ENCODE assay signal across 8 mouse cellular contexts in the genomic region with DNA sequence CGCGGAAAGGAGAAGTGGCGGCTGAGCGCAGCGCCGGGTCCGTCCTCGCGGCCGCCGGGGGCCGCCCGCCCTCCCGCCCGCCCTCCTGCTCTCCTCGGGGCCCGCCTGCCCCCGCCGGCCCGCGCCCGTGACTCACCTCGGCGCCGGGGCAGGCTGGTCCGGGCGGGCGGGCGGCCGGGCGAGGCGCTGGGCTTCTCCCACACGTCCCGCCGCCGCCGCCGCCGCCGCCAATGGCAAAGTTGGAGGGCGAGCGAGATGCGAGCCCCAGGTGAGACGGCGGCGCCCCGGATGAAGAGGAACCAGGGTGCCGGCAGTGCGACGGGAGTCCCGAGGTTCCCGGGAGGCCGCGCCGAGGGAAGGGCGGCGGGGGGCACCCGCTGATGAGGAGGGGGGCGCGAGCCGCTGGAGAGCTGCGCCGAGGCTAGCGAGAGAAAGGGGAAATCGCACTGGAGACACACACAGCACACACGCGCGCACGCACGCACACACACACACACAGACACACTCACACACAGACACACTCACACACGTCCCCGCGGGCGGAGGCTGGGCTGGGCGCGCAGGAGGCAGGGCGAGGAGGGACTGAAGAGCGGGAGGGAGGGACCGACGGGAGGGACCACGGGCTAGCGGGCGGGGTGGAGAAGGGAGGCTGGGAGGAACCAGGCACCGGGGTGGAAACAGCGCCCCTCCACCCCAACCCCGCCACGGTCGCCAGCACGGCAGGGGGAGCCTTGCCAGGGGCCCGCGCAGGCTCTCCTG. TPM values are rescaled to one million over a fixed set of nuclear protein-coding genes. Genes with fewer than 3 reads are reported as not detected.
DNase-seq lines count a peak whose midpoint lies in the region; ATAC-seq and TF ChIP-seq lines count a peak whose summit lies in the region.

No protein-coding gene starts in this region.

- H3K27ac ChIP-seq in forebrain, embryonic 15.5 days (replicated peaks): no peak overlapping the region
- peak overlapping the region; percentile 46; the same call in 1 of the 2 replicates for H3K27ac ChIP-seq in midbrain, embryonic 10.5 days (replicated peaks)
- H3K27ac ChIP-seq in spleen, adult 2 months (ENCODE audit: insufficient read depth, low read length): peak overlapping the region; percentile 94

- peak; percentile 22 for TF ChIP-seq POLR2A in spleen, adult 2 months (IDR thresholded peaks at IDR 0.05; ENCODE audit: low read depth, low read length)

- peaks cover 3% of the 10 kb centered on the region; the same call in 1 of the 2 replicates for H3K4me1 ChIP-seq in forebrain, embryonic 15.5 days
- H3K4me1 ChIP-seq in midbrain, embryonic 10.5 days: peaks cover 18% of the 10 kb centered on the region
- H3K4me1 ChIP-seq in spleen, adult 2 months (ENCODE audit: control insufficient read depth, insufficient read depth, insufficient read length): peaks cover 9% of the 10 kb centered on the region; the same call in 1 of the 2 replicates

- peak overlapping the region; percentile 43 for H3K4me3 ChIP-seq in forebrain, embryonic 15.5 days
- peak overlapping the region; percentile 50 for H3K4me3 ChIP-seq in midbrain, embryonic 10.5 days
- H3K4me3 ChIP-seq in spleen, adult 2 months (ENCODE audit: extremely low read depth, insufficient read depth, insufficient read length): peak overlapping the region; percentile 90

- WGBS in forebrain, embryonic 15.5 days: 40% methylated on average over 31 of the region's 91 CpGs
- 29% methylated on average over 83 of the region's 91 CpGs for WGBS in midbrain, embryonic 10.5 days
- WGBS in spleen, adult 2 months: 39% methylated on average over 70 of the region's 91 CpGs

- H3K36me3 ChIP-seq in forebrain, embryonic 15.5 days: no peaks in the 10 kb centered on the region
- H3K36me3 ChIP-seq in midbrain, embryonic 10.5 days: no peaks in the 10 kb centered on the region
- no peaks in the 10 kb centered on the region; the same call in 1 of the 2 replicates for H3K36me3 ChIP-seq in spleen, adult 2 months (ENCODE audit: control insufficient read depth, insufficient read depth, low read length)

- no peaks in the 10 kb centered on the region for H3K9me3 ChIP-seq in forebrain, embryonic 15.5 days
- H3K9me3 ChIP-seq in midbrain, embryonic 10.5 days (replicated peaks): peaks cover 9% of the 10 kb centered on the region; the same call in 1 of the 2 replicates

- DNase-seq in ES-CJ7 (ENCODE audit: low read depth, low spot score): peak; percentile 63
- peak; percentile 79 for DNase-seq in adrenal gland, postnatal 25 days
- DNase-seq in left cerebral cortex, postnatal 36 days (ENCODE audit: low spot score in 2 of 2): peak; percentile 11 to 19
- DNase-seq in midbrain, embryonic 10.5 days (ENCODE audit: low spot score): peak; percentile 45
- peak; percentile 59 to 78 for DNase-seq in spleen, adult 2 months (ENCODE audit: low read depth in 1 of 2, low spot score in 2 of 2)
- no peak for DNase-seq in cerebellum, adult 11 months

- TF ChIP-seq CTCF in spleen, adult 2 months (IDR thresholded peaks at IDR 0.05; ENCODE audit: extremely low read depth, insufficient read depth, insufficient read length, insufficient replicate concordance): no peak

- 0 out of 2 replicates have a peak overlapping the region, but pooled peaks have one; percentile 13 for H3K9ac ChIP-seq in forebrain, embryonic 15.5 days (replicated peaks)

- intact Hi-C loops in left cerebral cortex, postnatal 36 days (cut with DNase I): no loop called here

- ATAC-seq in forebrain, embryonic 15.5 days (replicated peaks): peak; percentile 75
- ATAC-seq in hematopoietic stem cell, adult 5-6 weeks (replicated peaks in 1 of 2; ENCODE audit: insufficient read depth in 1 of 2, low FRiP score in 2 of 2, low TSS enrichment in 1 of 2, low read depth in 1 of 2, poor library complexity in 2 of 2, severe bottlenecking in 2 of 2): peak; percentile 88 to 96

- peaks cover 9% of the 10 kb centered on the region; the same call in 1 of the 2 replicates for H3K27me3 ChIP-seq in forebrain, embryonic 15.5 days
- peaks cover 73% of the 10 kb centered on the region for H3K27me3 ChIP-seq in midbrain, embryonic 10.5 days (ENCODE audit: low read depth, poor library complexity, severe bottlenecking)
- H3K27me3 ChIP-seq in spleen, adult 2 months (ENCODE audit: control insufficient read depth, insufficient read depth, low read length): no peaks in the 10 kb centered on the region

- peak overlapping the region; percentile 45 for H3K4me2 ChIP-seq in forebrain, embryonic 15.5 days (replicated peaks)

RNA-seq across cellular contexts. Expression of gene Elf4, which starts 9.0 kb away (rescaled TPM):
- 25.6 and 27.2 TPM in 2 replicates for total RNA-seq in adrenal gland, postnatal 25 days (2021)
- 0.38 and 0.41 TPM in 2 replicates for polyA plus RNA-seq in forebrain, embryonic 15.5 days (2015; fragmentation: Nextera tagmentation; extraction: Ambion mirVana)
- total RNA-seq in hematopoietic stem cell, adult 5-6 weeks (2017): 18.2 and 29.5 TPM in 2 replicates
- total RNA-seq in left cerebral cortex, postnatal 36 days (2021): 1 to 10 TPM in 1 of 2 experiments, under 1 TPM in 1; 0.99 to 1.1 TPM
- 1.8 and 2.0 TPM in 2 replicates for polyA plus RNA-seq in midbrain, embryonic 10.5 days (2016; fragmentation: Nextera tagmentation; extraction: Ambion mirVana)
- 42.0 and 46.3 TPM in 2 replicates for polyA plus RNA-seq in spleen, adult 2 months (2012; rRNA removed)

RNA-seq across cellular contexts. Expression of gene Aifm1, which starts 59.4 kb away (rescaled TPM):
- 211 and 225 TPM in 2 replicates for total RNA-seq in adrenal gland, postnatal 25 days (2021)
- 52.3 TPM in 2 replicates for polyA plus RNA-seq in forebrain, embryonic 15.5 days (2015; fragmentation: Nextera tagmentation; extraction: Ambion mirVana)
- total RNA-seq in hematopoietic stem cell, adult 5-6 weeks (2017): 64.1 and 69.9 TPM in 2 replicates
- 10 to 100 TPM; 27.9 to 32.0 TPM for total RNA-seq in left cerebral cortex, postnatal 36 days (2021)
- 72.0 and 73.1 TPM in 2 replicates for polyA plus RNA-seq in midbrain, embryonic 10.5 days (2016; fragmentation: Nextera tagmentation; extraction: Ambion mirVana)
- 3.5 and 4.7 TPM in 2 replicates for polyA plus RNA-seq in spleen, adult 2 months (2012; rRNA removed)
